Mouse (Mus musculus): Measurements from ENCODE around the gene Nans. TPM values are rescaled to one million over a fixed set of nuclear protein-coding genes. Genes with fewer than 3 reads are reported as not detected.

Nans gene
- polyA plus RNA-seq (2021) = 51.0 TPM

DNA sequence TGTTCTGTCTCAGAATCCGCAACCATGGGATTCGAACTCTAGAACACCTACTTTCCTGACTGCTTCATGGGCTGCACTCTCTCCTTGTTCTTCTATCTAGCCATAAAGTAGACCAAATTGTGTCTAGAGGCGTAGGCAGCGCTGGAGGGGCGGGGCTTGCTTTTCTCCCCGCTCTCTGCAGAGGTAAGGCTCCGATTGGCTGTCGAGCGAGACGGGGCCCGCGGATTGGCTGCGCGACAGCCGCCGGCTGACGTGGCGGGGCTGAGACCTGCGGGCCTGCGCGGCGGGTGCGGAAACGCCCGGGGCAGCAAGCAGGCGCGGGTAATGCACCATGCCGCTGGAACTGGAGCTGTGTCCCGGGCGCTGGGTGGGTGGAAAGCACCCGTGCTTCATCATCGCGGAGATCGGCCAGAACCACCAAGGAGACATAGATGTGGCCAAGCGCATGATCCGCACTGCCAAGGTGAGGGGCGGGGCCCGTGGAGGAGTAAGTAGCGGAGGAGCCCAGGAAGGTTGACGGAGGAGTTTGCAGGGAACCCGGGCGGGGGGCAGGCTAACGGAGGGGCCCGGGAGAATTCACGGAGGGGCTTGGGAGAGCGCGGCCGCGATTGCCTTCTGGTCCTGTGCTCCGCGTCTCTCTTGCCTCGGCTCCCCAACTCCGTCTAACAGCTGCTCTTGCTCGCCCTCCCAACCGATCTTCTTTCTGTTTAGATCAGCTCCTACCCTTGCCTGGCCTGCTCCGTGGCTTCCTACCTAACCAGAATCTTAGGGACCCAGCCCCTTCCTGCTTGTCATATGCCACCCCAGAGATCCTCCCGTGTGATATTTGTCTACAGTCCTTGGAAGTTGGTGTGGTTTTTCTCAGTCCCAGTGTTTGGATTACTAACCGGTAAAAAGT lies at the start of gene Nans:
Nans (plus strand) TSS at position 221 of the 898 bp plus-strand sequence.
- ATAC-seq = peak; percentile 98
- DNase-seq (ENCODE audit: low read depth, low spot score) = peak; percentile 68
- H3K27me3 ChIP-seq = no peaks in the 10 kb centered on the region
- POLR2A ChIA-PET = no interaction called here
- CTCF ChIA-PET = interaction anchor here (1.2 to 1.3 kb wide), 2 partner anchors 10 to 25 kb away, joined by 3 to 4 read pairs; no protein-coding TSS in a partner anchor
- TF ChIP-seq CTCF (IDR thresholded peaks at IDR 0.05) = no peak
- in situ Hi-C loops (cut with MboI; ENCODE audit: low pct_unique_long_range_greater_than_20kb) = no loop called here

DNA sequence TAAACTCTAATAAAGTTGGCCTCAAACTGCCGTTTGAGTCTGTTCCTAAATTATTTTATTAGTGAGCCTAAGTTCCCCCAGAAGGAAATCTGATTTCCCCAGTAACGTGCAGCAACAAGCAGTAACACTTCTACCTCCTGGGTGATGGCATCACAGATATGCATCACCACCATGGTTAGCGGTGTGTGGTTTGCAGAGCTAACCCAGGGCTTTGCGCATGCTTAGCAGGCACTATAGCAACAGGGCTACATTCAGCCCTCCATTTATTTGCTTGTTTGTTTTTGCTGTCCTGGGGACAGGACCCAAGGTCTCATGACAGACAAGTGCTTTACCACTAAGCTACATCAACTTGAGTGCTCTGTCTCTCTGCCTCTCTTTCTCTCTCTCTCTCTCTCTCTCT lies 46.5 kb upstream of the Nans start:
- no peaks in the 10 kb centered on the region for H3K27me3 ChIP-seq
- TF ChIP-seq CTCF (IDR thresholded peaks at IDR 0.05) = no peak
- POLR2A ChIA-PET = no interaction called here
- ATAC-seq (no peak), DNase-seq (ENCODE audit: low read depth, low spot score) (no peak)
- CTCF ChIA-PET = no interaction called here
- in situ Hi-C loops (cut with MboI; ENCODE audit: low pct_unique_long_range_greater_than_20kb) = no loop called here

- in situ Hi-C loops (cut with MboI; ENCODE audit: low pct_unique_long_range_greater_than_20kb) = no loop called here
- ChIA-PET CTCF (interaction anchor here (1.0 to 1.2 kb wide), 2 partner anchors 10 to 55 kb away, joined by 3 to 6 read pairs; no protein-coding TSS in a partner anchor), POLR2A (no interaction called here)
- no peak for TF ChIP-seq CTCF (IDR thresholded peaks at IDR 0.05)
- H3K27me3 ChIP-seq = no peaks in the 10 kb centered on the region
- DNase-seq (ENCODE audit: low read depth, low spot score) = no peak
- ATAC-seq = peak; percentile 44
Observed at GRCm38 (mm10) chr4:46445237-46445945, 43.7 kb upstream of the Nans start.

GRCm38 (mm10) chr4:46447461-46447860 lies 41.6 kb upstream of the Nans start:
- ChIA-PET CTCF (interaction anchor here (1.1 kb wide), 1 partner anchor 57 kb away, joined by 4 read pairs; no protein-coding TSS in a partner anchor), POLR2A (no interaction called here)
- no peaks in the 10 kb centered on the region for H3K27me3 ChIP-seq
- ATAC-seq (no peak), DNase-seq (ENCODE audit: low read depth, low spot score) (no peak)
- in situ Hi-C loops (cut with MboI; ENCODE audit: low pct_unique_long_range_greater_than_20kb) = no loop called here
- TF ChIP-seq CTCF (IDR thresholded peaks at IDR 0.05) = no peak

DNA sequence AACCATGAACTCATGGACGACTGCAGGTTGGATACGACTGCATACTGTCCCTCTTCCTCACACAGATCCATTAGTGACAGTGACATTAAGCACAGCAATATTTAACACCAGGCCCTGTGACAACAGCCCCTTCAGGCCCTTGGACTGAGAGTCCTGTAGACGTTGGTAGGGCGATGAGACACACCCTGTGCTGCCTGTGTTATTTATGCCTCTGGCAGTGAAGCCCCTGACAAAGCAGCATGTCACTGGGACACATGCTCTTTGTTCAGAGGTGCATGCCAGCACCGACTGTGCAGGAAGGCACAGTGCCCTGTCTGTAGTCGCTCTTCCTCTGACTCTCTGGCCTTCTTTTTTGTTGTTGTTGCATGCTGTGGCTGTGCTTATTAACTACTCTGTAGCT lies 40.2 kb upstream of the Nans start:
- in situ Hi-C loops (cut with MboI; ENCODE audit: low pct_unique_long_range_greater_than_20kb) = no loop called here
- POLR2A ChIA-PET = no interaction called here
- DNase-seq (ENCODE audit: low read depth, low spot score) = no peak
- CTCF ChIA-PET = no interaction called here
- no peak for TF ChIP-seq CTCF (IDR thresholded peaks at IDR 0.05)
- no peak for ATAC-seq
- no peaks in the 10 kb centered on the region for H3K27me3 ChIP-seq

- ChIA-PET POLR2A (interaction anchor here (0.6 to 1.0 kb wide), 2 partner anchors 59 to 61 kb away, joined by 3 to 5 read pairs; partner anchors contain the start of gene Trmo), CTCF (interaction anchor here (1.2 to 1.6 kb wide), 2 partner anchors 13 to 60 kb away, joined by 4 read pairs; no protein-coding TSS in a partner anchor)
- H3K27me3 ChIP-seq = no peaks in the 10 kb centered on the region
- no peak for ATAC-seq
- in situ Hi-C loops (cut with MboI; ENCODE audit: low pct_unique_long_range_greater_than_20kb) = no loop called here
- no peak for DNase-seq (ENCODE audit: low read depth, low spot score)
- TF ChIP-seq CTCF (IDR thresholded peaks at IDR 0.05) = no peak
Observed at GRCm38 (mm10) chr4:46450020-46450518, 39.0 kb upstream of the Nans start.

GRCm38 (mm10) chr4:46450519-46451131 lies 38.4 kb upstream of the Nans start, which contains the start of gene Anp32b:
Gene Anp32b (plus strand): TSS chr4:46450902.
- CTCF ChIA-PET = interaction anchor here (1.2 to 1.6 kb wide), 2 partner anchors 13 to 60 kb away, joined by 4 read pairs; no protein-coding TSS in a partner anchor
- POLR2A ChIA-PET = interaction anchor here (0.6 to 1.0 kb wide), 2 partner anchors 60 to 61 kb away, joined by 3 to 5 read pairs; partner anchors contain the start of gene Trmo
- in situ Hi-C loops (cut with MboI; ENCODE audit: low pct_unique_long_range_greater_than_20kb) = no loop called here
- no peaks in the 10 kb centered on the region for H3K27me3 ChIP-seq
- ATAC-seq (peak; percentile 94), DNase-seq (ENCODE audit: low read depth, low spot score) (no peak)
- peak; percentile 95 for TF ChIP-seq CTCF (IDR thresholded peaks at IDR 0.05)

- TF ChIP-seq CTCF (IDR thresholded peaks at IDR 0.05) = no peak
- POLR2A ChIA-PET = interaction anchor here (1.0 kb wide), 1 partner anchor 62 kb away, joined by 5 read pairs; the partner anchor contains the start of gene Trmo
- in situ Hi-C loops (cut with MboI; ENCODE audit: low pct_unique_long_range_greater_than_20kb) = no loop called here
- CTCF ChIA-PET = interaction anchor here (1.2 kb wide), 1 partner anchor 61 kb away, joined by 4 read pairs; no protein-coding TSS in a partner anchor
- no peak for DNase-seq (ENCODE audit: low read depth, low spot score)
- no peaks in the 10 kb centered on the region for H3K27me3 ChIP-seq
- peak; percentile 20 for ATAC-seq
Observed at GRCm38 (mm10) chr4:46451240-46451757, 37.7 kb upstream of the Nans start.

- POLR2A ChIA-PET = no interaction called here
- no peaks in the 10 kb centered on the region for H3K27me3 ChIP-seq
- DNase-seq (ENCODE audit: low read depth, low spot score) (no peak), ATAC-seq (peak; percentile 28)
- no peak for TF ChIP-seq CTCF (IDR thresholded peaks at IDR 0.05)
- CTCF ChIA-PET = interaction anchor here (0.7 kb wide), 1 partner anchor 61 kb away, joined by 3 read pairs; no protein-coding TSS in a partner anchor
- in situ Hi-C loops (cut with MboI; ENCODE audit: low pct_unique_long_range_greater_than_20kb) = no loop called here
Observed at GRCm38 (mm10) chr4:46451758-46452480, 37.1 kb upstream of the Nans start.

Data from Patski (cell line).